Mouse (Mus musculus) lung, postnatal 0 days (tissue): Measurements from ENCODE around the gene Trpc4ap. TPM values are rescaled to one million over a fixed set of nuclear protein-coding genes. Genes with fewer than 3 reads are reported as not detected.
A peak's percentile ranks its signal among the peaks of the same experiment; 100 is the strongest.

Source experiments
- ATAC-seq: fragments of 200-750 bp; cut with Nextera tagmentation; 2 replicates; pipeline ENCODE4 v1.8.0; 2017; ENCODE audit warnings: moderate library complexity
- DNase-seq: peaks from one replicate; pipeline ENCODE4 v3.0.0-alpha.2; 2016; ENCODE audit warnings: low spot score
- H3K27ac ChIP-seq: fragments of 300-500 bp; sonication (generic); 2 replicates; pipeline ENCODE4 v1.5.1; 2014; ENCODE audit warnings: antibody characterized with exemption, mild to moderate bottlenecking, low read length, mixed read lengths
- H3K27me3 ChIP-seq: fragments of 300-500 bp; sonication (generic); replicated peaks from 2 replicates; pipeline ENCODE4 v1.6.1; 2014; ENCODE audit warnings: low read length, mixed read lengths; ENCODE audit not compliant: insufficient read depth
- H3K36me3 ChIP-seq: fragments of 300-500 bp; sonication (generic); 2 replicates; pipeline ENCODE4 v1.6.1; 2014; ENCODE audit warnings: low read length, mixed read lengths; ENCODE audit not compliant: insufficient read depth
- H3K4me1 ChIP-seq: fragments of 300-500 bp; sonication (generic); 2 replicates; pipeline ENCODE4 v1.6.1; 2014; ENCODE audit warnings: antibody characterized with exemption, low read depth, low read length, mixed read lengths; ENCODE audit not compliant: insufficient read depth
- H3K4me2 ChIP-seq: fragments of 300-500 bp; sonication (generic); replicated peaks from 2 replicates; pipeline ENCODE4 v1.6.1; 2014; ENCODE audit warnings: low read depth, mild to moderate bottlenecking, low read length, moderate library complexity, mixed read lengths
- H3K4me3 ChIP-seq: fragments of 300-500 bp; sonication (generic); 2 replicates; pipeline ENCODE4 v1.5.1; 2014; ENCODE audit warnings: low read depth, low read length
- H3K9ac ChIP-seq: fragments of 300-500 bp; sonication (generic); replicated peaks from 2 replicates; pipeline ENCODE4 v1.6.1; 2014; ENCODE audit warnings: low read depth, mild to moderate bottlenecking
- H3K9me3 ChIP-seq: fragments of 300-500 bp; sonication (generic); 2 replicates; pipeline ENCODE4 v1.6.1; 2016; ENCODE audit warnings: low read length, mixed read lengths
- CTCF ChIP-seq: IDR thresholded peaks from 2 replicates; pipeline ENCODE4 v1.5.1; 2016; ENCODE audit warnings: antibody characterized with exemption, mild to moderate bottlenecking
- EP300 ChIP-seq: IDR thresholded peaks from 2 replicates; pipeline ENCODE4 v1.6.1; 2016; ENCODE audit warnings: antibody characterized with exemption, mild to moderate bottlenecking, control low read depth
- WGBS: fragments of 180-500 bp; shearing (Covaris S2); extraction: QIAGEN DNeasy Blood & Tissue Kit; methylation state at CpG from one replicate; pipeline ENCODE4 v1.1.7; 2014; 5-methylcytosine and 5-hydroxymethylcytosine counted together
- polyA plus RNA-seq: library from polyadenylated mRNA; unstranded; fragments of >200 nt; fragmentation: Nextera tagmentation; extraction: Ambion mirVana; gene quantifications from 2 replicates; pipeline ENCODE4 v1.2.1, GENCODE M21; 2015

The Trpc4ap gene
- polyA plus RNA-seq, 1 experiment from 2014 or later: 83.5 TPM

- H3K4me3 ChIP-seq: no peak overlapping the region
- WGBS: 87% methylated on average over 4 of the region's 4 CpGs
- DNase-seq (no peak), ATAC-seq (no peak)
- no peak overlapping the region for H3K4me2 ChIP-seq
- H3K4me1 ChIP-seq: no peaks in the 10 kb centered on the region
- TF ChIP-seq EP300 (no peak), CTCF (no peak)
- no peak overlapping the region for H3K27ac ChIP-seq
- no peaks in the 10 kb centered on the region for H3K9me3 ChIP-seq
- H3K27me3 ChIP-seq: no peaks in the 10 kb centered on the region
- H3K36me3 ChIP-seq: no peaks in the 10 kb centered on the region
- H3K9ac ChIP-seq: no peak overlapping the region
These were observed 12.5 kb downstream of the Trpc4ap start for GRCm38 (mm10) chr2:155679586-155680110.

- TF ChIP-seq EP300: no peak
- no peak for TF ChIP-seq CTCF
- ATAC-seq: no peak
- 44% methylated on average over 4 of the region's 4 CpGs for WGBS
- Histone ChIP-seq H3K9me3 (no peaks in the 10 kb centered on the region), H3K4me2 (no peak overlapping the region), H3K27ac (no peak overlapping the region), H3K4me1 (no peaks in the 10 kb centered on the region), H3K9ac (no peak overlapping the region), H3K36me3 (no peaks in the 10 kb centered on the region; the same call in 1 of the 2 replicates), H3K27me3 (no peaks in the 10 kb centered on the region), H3K4me3 (no peak overlapping the region)
- DNase-seq: no peak
These were observed 17.1 kb downstream of the Trpc4ap start for GRCm38 (mm10) chr2:155675118-155675517.

- H3K4me3 ChIP-seq: no peak overlapping the region
- DNase-seq (peak; percentile 71), ATAC-seq (no peak)
- H3K4me1 ChIP-seq: no peaks in the 10 kb centered on the region
- 19% methylated on average over 2 of the region's 2 CpGs for WGBS
- no peak for TF ChIP-seq EP300
- TF ChIP-seq CTCF: peak; percentile 73
- H3K9ac ChIP-seq: no peak overlapping the region
- H3K27ac ChIP-seq: no peak overlapping the region
- H3K9me3 ChIP-seq: no peaks in the 10 kb centered on the region
- H3K36me3 ChIP-seq: no peaks in the 10 kb centered on the region; the same call in 1 of the 2 replicates
- H3K27me3 ChIP-seq: no peaks in the 10 kb centered on the region
- H3K4me2 ChIP-seq: no peak overlapping the region
These were observed 18.6 kb downstream of the Trpc4ap start for GRCm38 (mm10) chr2:155673546-155673945.

GRCm38 (mm10) chr2:155671236-155671635, 20.9 kb downstream of the Trpc4ap start:
- Histone ChIP-seq H3K9me3 (no peaks in the 10 kb centered on the region), H3K4me2 (no peak overlapping the region), H3K4me1 (no peaks in the 10 kb centered on the region), H3K9ac (no peak overlapping the region), H3K27ac (no peak overlapping the region), H3K36me3 (no peaks in the 10 kb centered on the region; the same call in 1 of the 2 replicates), H3K4me3 (no peak overlapping the region), H3K27me3 (no peaks in the 10 kb centered on the region)
- ATAC-seq (no peak), DNase-seq (peak; percentile 18)
- 67% methylated on average over 4 of the region's 4 CpGs for WGBS
- TF ChIP-seq EP300 (no peak), CTCF (no peak)

- Histone ChIP-seq H3K27me3 (no peaks in the 10 kb centered on the region), H3K36me3 (peaks cover 22% of the 10 kb centered on the region), H3K4me2 (no peak overlapping the region), H3K9me3 (no peaks in the 10 kb centered on the region), H3K4me3 (no peak overlapping the region), H3K9ac (no peak overlapping the region), H3K4me1 (no peaks in the 10 kb centered on the region), H3K27ac (no peak overlapping the region)
- DNase-seq (peak; percentile 34), ATAC-seq (no peak)
- TF ChIP-seq EP300 (no peak), CTCF (peak; percentile 57)
- 83% methylated on average over 4 of the region's 4 CpGs for WGBS
These were observed 23.7 kb downstream of the Trpc4ap start for GRCm38 (mm10) chr2:155668461-155668860.

- H3K27me3 ChIP-seq: no peaks in the 10 kb centered on the region
- H3K4me2 ChIP-seq: no peak overlapping the region
- H3K4me3 ChIP-seq: no peak overlapping the region
- H3K36me3 ChIP-seq: peaks cover 22% of the 10 kb centered on the region
- WGBS: 97% methylated on average over 8 of the region's 8 CpGs
- ATAC-seq (no peak), DNase-seq (no peak)
- H3K4me1 ChIP-seq: no peaks in the 10 kb centered on the region
- TF ChIP-seq CTCF: no peak
- TF ChIP-seq EP300: no peak
- H3K27ac ChIP-seq: no peak overlapping the region
- H3K9ac ChIP-seq: no peak overlapping the region
- no peaks in the 10 kb centered on the region for H3K9me3 ChIP-seq
These were observed 24.3 kb downstream of the Trpc4ap start for GRCm38 (mm10) chr2:155667881-155668280.
